Mouse (Mus musculus): Measurements from ENCODE around the gene Lgmn. TPM values are rescaled to one million over a fixed set of nuclear protein-coding genes. Genes with fewer than 3 reads are reported as not detected.

Gene Lgmn
- polyA plus RNA-seq, 1 experiment from 2014 or later: 113 TPM

GRCm38 (mm10) chr12:102441141-102441540, 1.5 kb upstream of the Lgmn start:
- no peak overlapping the region for H3K4me2 ChIP-seq (ENCODE audit: low read depth, low read length)
- no peaks in the 10 kb centered on the region for H3K9me3 ChIP-seq (ENCODE audit: control insufficient read depth, low read length)
- no peaks in the 10 kb centered on the region for H3K36me3 ChIP-seq (ENCODE audit: control insufficient read depth, insufficient read depth, low read length)
- H3K27me3 ChIP-seq (replicated peaks; ENCODE audit: control insufficient read depth, insufficient read depth, low read length): no peaks in the 10 kb centered on the region
- ATAC-seq (ENCODE audit: low read depth): no peak; the same call in 1 of the 2 replicates
- H3K9ac ChIP-seq (ENCODE audit: low read depth, low read length): no peak overlapping the region
- WGBS: 43% methylated on average over 6 of the region's 6 CpGs
- H3K27ac ChIP-seq (replicated peaks; ENCODE audit: low read depth, low read length): no peak overlapping the region
- no peak for DNase-seq (ENCODE audit: low spot score)
- peaks cover 9% of the 10 kb centered on the region; the same call in 1 of the 2 replicates for H3K4me1 ChIP-seq (ENCODE audit: control insufficient read depth, insufficient read depth, low read length)
- no peak overlapping the region for H3K4me3 ChIP-seq (ENCODE audit: low read depth, low read length)

DNA sequence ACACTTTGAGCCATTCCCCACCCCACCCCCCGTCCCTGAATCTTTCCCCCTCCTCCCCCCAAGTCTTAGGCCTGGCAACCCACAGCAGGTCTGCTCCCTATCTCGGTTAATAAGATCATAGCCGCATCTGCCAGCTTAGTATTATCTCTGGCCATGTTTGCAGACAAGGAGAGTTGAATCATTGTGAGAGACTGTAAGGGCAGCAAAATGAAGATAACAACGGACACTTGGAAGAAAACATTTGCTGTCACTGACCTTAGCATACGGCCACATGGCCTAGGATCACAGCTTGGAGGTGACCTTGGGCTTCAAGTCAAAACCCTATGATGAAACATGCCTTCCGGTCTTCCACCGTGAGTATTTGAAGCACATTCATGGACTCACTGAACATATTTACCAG, 938 bp upstream of the Lgmn start:
- Histone ChIP-seq H3K27ac (replicated peaks; ENCODE audit: low read depth, low read length) (no peak overlapping the region), H3K9ac (ENCODE audit: low read depth, low read length) (no peak overlapping the region), H3K4me2 (ENCODE audit: low read depth, low read length) (no peak overlapping the region), H3K4me3 (ENCODE audit: low read depth, low read length) (no peak overlapping the region), H3K4me1 (ENCODE audit: control insufficient read depth, insufficient read depth, low read length) (peaks cover 9% of the 10 kb centered on the region; the same call in 1 of the 2 replicates), H3K9me3 (ENCODE audit: control insufficient read depth, low read length) (no peaks in the 10 kb centered on the region), H3K27me3 (replicated peaks; ENCODE audit: control insufficient read depth, insufficient read depth, low read length) (no peaks in the 10 kb centered on the region), H3K36me3 (ENCODE audit: control insufficient read depth, insufficient read depth, low read length) (no peaks in the 10 kb centered on the region)
- WGBS: 90% methylated on average over 7 of the region's 7 CpGs
- DNase-seq (ENCODE audit: low spot score) (no peak), ATAC-seq (ENCODE audit: low read depth) (no peak)

DNA sequence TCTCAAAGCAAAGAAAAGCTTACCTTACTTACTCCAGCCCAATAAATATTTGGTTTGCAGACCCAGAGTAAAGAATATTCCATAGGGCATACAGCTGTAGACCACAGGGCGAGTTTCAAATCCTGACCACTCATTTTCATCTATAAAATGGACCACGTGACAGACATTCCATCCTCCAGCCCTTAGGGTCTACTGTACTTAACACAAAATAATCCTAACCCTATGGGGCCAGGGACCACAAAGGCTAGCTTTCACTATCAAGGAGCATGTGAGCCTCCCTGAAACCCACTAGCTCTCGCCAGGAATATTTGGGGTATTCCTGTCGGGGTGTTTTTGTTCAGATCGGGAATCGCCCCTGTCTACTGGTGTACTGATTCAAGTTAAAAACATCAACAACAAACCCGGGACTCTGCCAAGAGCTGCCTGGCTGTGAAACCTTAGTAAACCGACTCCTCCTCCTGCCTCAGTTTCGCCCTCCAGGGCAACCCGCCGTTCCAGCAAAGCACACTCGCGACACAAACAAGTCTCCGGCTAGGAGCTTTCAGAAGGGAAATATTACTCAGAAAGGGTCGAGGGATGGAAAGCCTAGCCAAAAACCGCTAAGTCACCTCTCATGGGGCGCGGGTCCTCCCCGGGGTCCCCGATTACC, 506 bp downstream of the Lgmn start:
- H3K4me1 ChIP-seq (ENCODE audit: control insufficient read depth, insufficient read depth, low read length): peaks cover 9% of the 10 kb centered on the region; the same call in 1 of the 2 replicates
- H3K4me3 ChIP-seq (ENCODE audit: low read depth, low read length): peak overlapping the region; percentile 63
- ATAC-seq (ENCODE audit: low read depth): peak; percentile 44
- H3K27me3 ChIP-seq (replicated peaks; ENCODE audit: control insufficient read depth, insufficient read depth, low read length): no peaks in the 10 kb centered on the region
- 0 out of 2 replicates have a peak overlapping the region, but pooled peaks have one; percentile 53 for H3K27ac ChIP-seq (replicated peaks; ENCODE audit: low read depth, low read length)
- H3K9ac ChIP-seq (ENCODE audit: low read depth, low read length): peak overlapping the region; percentile 68
- peak; percentile 46 for DNase-seq (ENCODE audit: low spot score)
- no peaks in the 10 kb centered on the region for H3K36me3 ChIP-seq (ENCODE audit: control insufficient read depth, insufficient read depth, low read length)
- 3% methylated on average over 20 of the region's 20 CpGs for WGBS
- peak overlapping the region; percentile 59 for H3K4me2 ChIP-seq (ENCODE audit: low read depth, low read length)
- H3K9me3 ChIP-seq (ENCODE audit: control insufficient read depth, low read length): no peaks in the 10 kb centered on the region

DNA sequence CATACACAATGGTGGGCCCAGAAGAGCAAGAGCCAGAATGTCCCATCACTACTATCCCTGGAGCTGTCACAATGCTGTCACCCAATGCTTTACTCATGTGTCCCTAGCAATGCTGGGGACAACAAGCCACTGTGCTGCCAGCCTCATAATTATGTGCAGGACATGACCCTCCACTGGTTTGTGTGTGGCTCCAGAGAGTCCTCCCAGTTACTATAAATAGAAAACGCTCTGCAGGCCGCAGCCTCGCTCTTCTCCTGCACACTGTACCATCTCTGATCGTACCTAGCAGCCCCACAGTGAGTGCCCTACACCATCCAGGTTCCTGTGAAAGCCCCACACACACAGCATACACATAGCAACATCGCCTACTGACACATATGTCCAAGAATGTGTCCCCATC, 1.7 kb downstream of the Lgmn start:
- ATAC-seq (ENCODE audit: low read depth): no peak
- Histone ChIP-seq H3K4me3 (ENCODE audit: low read depth, low read length) (no peak overlapping the region), H3K4me1 (ENCODE audit: control insufficient read depth, insufficient read depth, low read length) (peaks cover 9% of the 10 kb centered on the region; the same call in 1 of the 2 replicates)

GRCm38 (mm10) chr12:102436939-102437526, 2.6 kb downstream of the Lgmn start:
- H3K27me3 ChIP-seq (replicated peaks; ENCODE audit: control insufficient read depth, insufficient read depth, low read length): no peaks in the 10 kb centered on the region
- no peak overlapping the region for H3K27ac ChIP-seq (replicated peaks; ENCODE audit: low read depth, low read length)
- no peak overlapping the region for H3K4me3 ChIP-seq (ENCODE audit: low read depth, low read length)
- ATAC-seq (ENCODE audit: low read depth): no peak
- H3K4me1 ChIP-seq (ENCODE audit: control insufficient read depth, insufficient read depth, low read length): peaks cover 9% of the 10 kb centered on the region; the same call in 1 of the 2 replicates
- 55% methylated on average over 10 of the region's 10 CpGs for WGBS
- no peak overlapping the region for H3K4me2 ChIP-seq (ENCODE audit: low read depth, low read length)
- no peak overlapping the region for H3K9ac ChIP-seq (ENCODE audit: low read depth, low read length)
- DNase-seq (ENCODE audit: low spot score): no peak
- H3K9me3 ChIP-seq (ENCODE audit: control insufficient read depth, low read length): no peaks in the 10 kb centered on the region
- H3K36me3 ChIP-seq (ENCODE audit: control insufficient read depth, insufficient read depth, low read length): no peaks in the 10 kb centered on the region

More for the DNA sequence above, 1.7 kb downstream of the Lgmn start:
- DNase-seq (ENCODE audit: low spot score): no peak
- Histone ChIP-seq H3K27me3 (replicated peaks; ENCODE audit: control insufficient read depth, insufficient read depth, low read length) (no peaks in the 10 kb centered on the region), H3K9ac (ENCODE audit: low read depth, low read length) (no peak overlapping the region), H3K9me3 (ENCODE audit: control insufficient read depth, low read length) (no peaks in the 10 kb centered on the region), H3K4me2 (ENCODE audit: low read depth, low read length) (0 out of 2 replicates have a peak overlapping the region, but pooled peaks have one; percentile 59), H3K36me3 (ENCODE audit: control insufficient read depth, insufficient read depth, low read length) (no peaks in the 10 kb centered on the region), H3K27ac (replicated peaks; ENCODE audit: low read depth, low read length) (no peak overlapping the region)
- WGBS: 73% methylated on average over 5 of the region's 5 CpGs

GRCm38 (mm10) chr12:102434107-102434506, 5.5 kb downstream of the Lgmn start:
- WGBS: 83% methylated on average over 4 of the region's 4 CpGs
- H3K27ac ChIP-seq (replicated peaks; ENCODE audit: low read depth, low read length): no peak overlapping the region

DNA sequence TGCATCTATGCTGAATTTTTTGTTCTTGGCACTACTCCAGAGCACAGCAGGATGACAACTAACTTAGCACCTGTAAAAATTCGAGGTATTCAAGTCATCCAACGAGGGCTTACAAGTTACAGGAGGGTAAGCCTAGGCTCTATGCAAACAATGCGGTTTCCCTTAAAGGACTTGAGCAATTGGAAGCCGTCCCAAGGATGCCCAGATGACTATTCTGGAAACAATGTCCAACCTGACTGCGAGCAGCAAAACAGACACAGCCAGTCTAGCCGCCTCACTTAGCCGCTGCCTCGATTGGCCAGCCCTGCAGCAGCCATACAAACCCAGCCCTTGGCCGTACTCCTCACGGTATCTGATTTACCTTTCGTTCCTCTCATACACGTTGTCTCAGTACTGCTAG, 7.4 kb downstream of the Lgmn start:
- Histone ChIP-seq H3K9me3 (ENCODE audit: control insufficient read depth, low read length) (no peaks in the 10 kb centered on the region), H3K36me3 (ENCODE audit: control insufficient read depth, insufficient read depth, low read length) (no peaks in the 10 kb centered on the region), H3K27me3 (replicated peaks; ENCODE audit: control insufficient read depth, insufficient read depth, low read length) (no peaks in the 10 kb centered on the region), H3K27ac (replicated peaks; ENCODE audit: low read depth, low read length) (no peak overlapping the region), H3K4me1 (ENCODE audit: control insufficient read depth, insufficient read depth, low read length) (no peaks in the 10 kb centered on the region), H3K9ac (ENCODE audit: low read depth, low read length) (no peak overlapping the region), H3K4me2 (ENCODE audit: low read depth, low read length) (no peak overlapping the region), H3K4me3 (ENCODE audit: low read depth, low read length) (no peak overlapping the region)
- DNase-seq (ENCODE audit: low spot score): peak; percentile 53
- peak; percentile 55; the same call in 1 of the 2 replicates for ATAC-seq (ENCODE audit: low read depth)
- WGBS: 64% methylated on average over 12 of the region's 12 CpGs

More at GRCm38 (mm10) chr12:102434107-102434506, 5.5 kb downstream of the Lgmn start:
- peaks cover 9% of the 10 kb centered on the region; the same call in 1 of the 2 replicates for H3K4me1 ChIP-seq (ENCODE audit: control insufficient read depth, insufficient read depth, low read length)
- ATAC-seq (ENCODE audit: low read depth): no peak
- H3K9ac ChIP-seq (ENCODE audit: low read depth, low read length): no peak overlapping the region
- H3K9me3 ChIP-seq (ENCODE audit: control insufficient read depth, low read length): no peaks in the 10 kb centered on the region
- H3K27me3 ChIP-seq (replicated peaks; ENCODE audit: control insufficient read depth, insufficient read depth, low read length): no peaks in the 10 kb centered on the region
- no peak overlapping the region for H3K4me2 ChIP-seq (ENCODE audit: low read depth, low read length)
- H3K36me3 ChIP-seq (ENCODE audit: control insufficient read depth, insufficient read depth, low read length): no peaks in the 10 kb centered on the region
- no peak overlapping the region for H3K4me3 ChIP-seq (ENCODE audit: low read depth, low read length)
- DNase-seq (ENCODE audit: low spot score): no peak

DNA sequence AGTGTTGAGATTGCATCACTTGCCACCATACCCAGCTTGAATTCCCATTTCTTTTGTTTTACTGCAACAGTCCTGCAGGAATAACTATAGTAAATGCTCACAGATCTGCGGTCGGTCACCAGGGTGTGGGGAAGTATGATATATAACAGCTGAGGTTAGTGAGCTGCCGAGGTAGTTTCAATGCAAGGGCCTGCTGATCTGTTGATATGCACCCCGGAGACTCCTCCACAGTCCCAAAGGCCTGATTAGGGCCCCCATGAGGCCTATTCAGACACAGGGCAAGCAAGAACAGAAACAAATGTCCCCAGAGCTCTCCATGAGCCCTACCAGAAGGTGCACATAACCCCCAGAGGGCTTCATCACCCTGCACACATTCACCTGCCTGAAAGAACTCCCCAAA, 9.4 kb downstream of the Lgmn start:
- Histone ChIP-seq H3K4me2 (ENCODE audit: low read depth, low read length) (no peak overlapping the region), H3K9ac (ENCODE audit: low read depth, low read length) (no peak overlapping the region), H3K4me3 (ENCODE audit: low read depth, low read length) (no peak overlapping the region), H3K9me3 (ENCODE audit: control insufficient read depth, low read length) (no peaks in the 10 kb centered on the region), H3K27ac (replicated peaks; ENCODE audit: low read depth, low read length) (no peak overlapping the region), H3K27me3 (replicated peaks; ENCODE audit: control insufficient read depth, insufficient read depth, low read length) (no peaks in the 10 kb centered on the region), H3K36me3 (ENCODE audit: control insufficient read depth, insufficient read depth, low read length) (no peaks in the 10 kb centered on the region), H3K4me1 (ENCODE audit: control insufficient read depth, insufficient read depth, low read length) (no peaks in the 10 kb centered on the region)
- whole genome bisulfite sequencing: 79% methylated on average over 4 of the region's 4 CpGs
- ATAC-seq (ENCODE audit: low read depth) (peak; percentile 44; the same call in 1 of the 2 replicates), DNase-seq (ENCODE audit: low spot score) (no peak)
